Mouse (Mus musculus) olfactory bulb, adult 2 months (tissue): ENCODE data around the gene Pacrg. TPM values are rescaled to one million over a fixed set of nuclear protein-coding genes. Genes with fewer than 3 reads are reported as not detected.

ENCODE experiments used
- H3K27ac ChIP-seq: fragments of 200-500 bp; 2 replicates; pipeline ENCODE4 v1.5.1; 2012; ENCODE audit warnings: low read depth, low read length; ENCODE audit not compliant: insufficient read depth
- H3K4me1 ChIP-seq: fragments of 200-500 bp; 2 replicates; pipeline ENCODE4 v1.6.1; 2012; ENCODE audit warnings: low read length; ENCODE audit not compliant: control insufficient read depth, insufficient read depth
- H3K4me3 ChIP-seq: fragments of 200-500 bp; 2 replicates; pipeline ENCODE4 v1.5.1; 2012; ENCODE audit warnings: mild to moderate bottlenecking, low read depth, low read length, moderate library complexity; ENCODE audit not compliant: insufficient read depth
- CTCF ChIP-seq: fragments of 200-500 bp; IDR thresholded peaks from 2 replicates; pipeline ENCODE4 v1.5.1; 2012; ENCODE audit warnings: low read depth, mild to moderate bottlenecking, low read length, moderate library complexity; ENCODE audit not compliant: insufficient read depth
- POLR2A ChIP-seq: fragments of 200-500 bp; IDR thresholded peaks from 2 replicates; pipeline ENCODE4 v1.6.1; 2012; ENCODE audit warnings: mild to moderate bottlenecking, low read depth, low read length, moderate library complexity; ENCODE audit not compliant: insufficient read depth
- WGBS: fragments of 180-500 bp; shearing (Covaris S2); methylation state at CpG from one replicate; pipeline ENCODE4 v1.1.7; 2018; 5-methylcytosine and 5-hydroxymethylcytosine counted together
- polyA plus RNA-seq: library from polyadenylated mRNA; stranded (reverse); fragments of >200 nt; gene quantifications from 2 replicates; pipeline ENCODE4 v1.2.4, GENCODE M21; 2012; ENCODE audit warnings: low replicate concordance; ENCODE audit not compliant: missing spikeins, insufficient read depth, insufficient read length

Pacrg gene
- polyA plus RNA-seq, 1 experiment = not detected

DNA sequence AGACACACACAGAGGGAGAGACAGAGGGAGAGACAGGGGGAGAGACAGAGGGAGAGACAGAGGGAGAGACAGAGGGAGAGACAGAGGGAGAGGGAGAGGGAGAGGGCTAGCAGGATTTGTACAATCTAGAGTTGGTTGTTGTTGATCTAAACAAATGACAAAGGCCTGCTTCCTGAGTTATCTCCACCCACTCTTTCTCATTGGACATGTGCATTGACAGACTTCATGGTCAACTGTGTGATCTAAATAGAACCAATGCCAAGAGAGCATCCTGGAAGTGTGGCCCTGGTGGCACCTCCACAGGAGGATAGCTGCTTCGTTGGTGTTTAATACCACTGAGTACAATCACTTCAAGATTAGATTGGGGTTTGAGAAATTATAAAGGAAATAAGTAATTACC, 359.0 kb downstream of the Pacrg start:
- Histone ChIP-seq H3K27ac (no peak overlapping the region; the same call in 1 of the 2 replicates), H3K4me3 (no peak overlapping the region), H3K4me1 (peaks cover 24% of the 10 kb centered on the region)
- WGBS = 58% methylated on average over 1 of the region's 1 CpGs
- TF ChIP-seq POLR2A (no peak), CTCF (no peak)

DNA sequence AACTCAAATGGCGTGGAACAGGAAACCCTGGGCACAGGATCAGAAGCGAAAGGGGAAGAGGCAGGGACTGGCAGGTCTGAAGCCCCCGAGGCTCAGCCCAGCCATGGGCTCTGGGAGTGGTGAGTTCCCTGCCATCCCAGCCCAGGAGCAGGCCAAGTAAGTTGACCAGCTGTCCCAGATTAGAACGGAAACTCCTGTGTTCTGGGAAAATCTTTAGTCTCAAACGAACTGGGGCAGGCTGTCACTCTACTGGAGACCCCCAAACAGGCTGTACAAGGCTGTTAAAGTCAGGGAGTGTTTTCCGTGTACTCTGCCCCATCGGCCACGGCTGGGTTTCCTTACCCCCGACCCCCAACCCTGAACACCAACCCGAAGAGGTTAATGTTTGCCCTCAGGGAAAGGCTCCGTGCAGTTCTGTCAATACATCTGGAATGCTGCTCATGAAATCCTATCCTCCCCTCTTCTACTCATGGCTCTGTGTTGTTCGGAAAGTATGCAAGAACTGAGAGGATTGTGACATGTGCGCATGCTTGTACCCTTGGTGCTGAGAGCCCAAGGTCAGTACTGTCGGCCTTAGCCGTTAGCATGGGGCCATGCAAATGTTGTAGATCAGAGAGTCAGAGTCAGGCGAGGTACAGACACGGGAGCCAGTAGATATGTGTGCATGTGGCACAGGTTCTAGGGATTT, 360.9 kb downstream of the Pacrg start:
- Histone ChIP-seq H3K4me3 (no peak overlapping the region), H3K27ac (no peak overlapping the region), H3K4me1 (peaks cover 17% of the 10 kb centered on the region)
- WGBS = 82% methylated on average over 17 of the region's 17 CpGs
- no peak for TF ChIP-seq POLR2A
- no peak for TF ChIP-seq CTCF

DNA sequence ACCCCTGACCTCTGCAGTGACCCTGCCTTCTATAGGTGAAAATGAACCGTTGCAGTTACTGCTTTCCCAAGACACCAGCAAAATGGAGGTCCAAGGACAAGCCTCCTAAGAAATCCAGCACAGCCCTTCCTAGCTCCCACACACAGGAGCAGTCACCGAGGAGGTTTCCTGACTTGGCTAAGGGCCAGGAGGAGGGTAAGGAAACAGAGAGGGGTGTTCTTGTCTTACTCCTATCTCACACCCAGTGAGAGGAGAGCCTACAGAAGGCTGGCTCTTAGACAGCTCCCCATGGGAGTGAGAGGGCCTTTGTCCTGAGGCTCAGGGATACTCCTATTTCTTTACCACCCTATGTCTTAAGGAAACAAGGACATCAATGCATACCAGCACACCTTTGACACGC, 361.7 kb downstream of the Pacrg start:
- H3K27ac ChIP-seq = no peak overlapping the region
- TF ChIP-seq POLR2A (no peak), CTCF (no peak)
- 60% methylated on average over 3 of the region's 3 CpGs for WGBS
- peaks cover 15% of the 10 kb centered on the region for H3K4me1 ChIP-seq
- no peak overlapping the region for H3K4me3 ChIP-seq

DNA sequence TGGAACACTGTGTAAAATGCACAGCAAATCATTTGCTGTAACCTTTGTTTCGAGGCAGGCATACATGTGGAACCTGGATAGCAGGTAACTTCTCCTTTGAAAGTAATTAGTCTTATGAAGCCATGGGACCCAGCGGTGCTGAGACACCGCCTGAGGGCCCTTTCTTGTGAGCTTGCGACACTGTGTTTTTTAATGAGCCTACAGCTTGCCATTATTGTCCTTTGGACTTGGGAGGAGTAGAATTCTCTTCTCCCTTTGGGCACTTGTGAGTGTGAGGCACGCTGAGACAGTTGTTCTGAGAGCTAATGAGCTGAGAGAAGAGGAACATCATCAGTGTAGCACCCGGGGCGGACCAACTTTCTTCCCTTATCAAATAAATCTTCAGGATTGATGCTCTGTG, 363.3 kb downstream of the Pacrg start:
- no peak overlapping the region for H3K4me3 ChIP-seq
- peaks cover 15% of the 10 kb centered on the region for H3K4me1 ChIP-seq
- TF ChIP-seq CTCF = no peak
- no peak for TF ChIP-seq POLR2A
- 87% methylated on average over 7 of the region's 7 CpGs for WGBS
- H3K27ac ChIP-seq = no peak overlapping the region

DNA sequence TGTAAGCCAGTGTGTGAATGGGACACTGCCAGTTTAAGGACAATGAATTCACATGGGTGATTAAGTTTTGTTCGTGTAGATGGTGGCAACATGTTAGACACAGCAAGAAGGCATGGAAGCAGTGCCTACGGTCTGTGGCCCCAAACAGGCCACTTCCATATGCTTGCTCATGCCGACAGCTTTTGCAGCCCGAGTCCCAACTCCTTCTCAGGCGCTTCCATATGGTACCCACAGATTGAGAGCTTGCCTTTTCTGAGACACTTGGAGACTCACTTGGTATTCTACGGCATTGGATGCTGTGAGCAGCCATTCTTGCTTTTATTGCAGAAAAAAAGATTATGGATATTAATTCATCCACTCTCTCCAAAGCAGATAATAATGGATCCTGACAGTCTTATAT, 365.1 kb downstream of the Pacrg start:
- Histone ChIP-seq H3K4me3 (no peak overlapping the region), H3K27ac (no peak overlapping the region), H3K4me1 (peaks cover 11% of the 10 kb centered on the region)
- TF ChIP-seq CTCF (no peak), POLR2A (no peak)
- WGBS = 95% methylated on average over 6 of the region's 6 CpGs

DNA sequence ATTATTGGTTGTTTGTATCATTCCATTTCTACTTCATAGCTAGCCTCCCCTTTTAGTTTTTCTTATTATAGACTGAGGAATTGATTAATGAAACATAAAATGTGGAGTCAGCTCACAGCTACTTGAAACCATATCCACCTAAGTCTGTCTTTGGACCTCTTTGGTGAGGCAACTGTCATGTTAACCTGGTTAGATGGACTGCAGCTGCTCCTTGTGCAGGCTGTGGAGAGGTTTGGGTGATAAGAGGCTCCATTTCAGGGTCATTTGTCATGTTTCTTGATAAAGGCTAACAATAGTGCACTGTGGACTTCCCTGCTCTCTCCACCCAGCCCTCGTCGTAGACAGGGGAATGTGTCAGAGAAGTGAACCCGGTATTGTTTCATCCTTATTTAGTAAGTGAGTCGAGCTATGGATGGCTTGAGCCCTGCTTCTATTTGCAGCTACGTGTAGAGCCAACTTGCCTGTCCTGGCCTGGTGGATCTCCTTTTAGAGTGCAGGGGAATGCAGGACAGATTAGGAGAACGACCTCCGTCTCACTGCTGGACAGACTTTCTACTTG, 366.2 kb downstream of the Pacrg start:
- 64% methylated on average over 7 of the region's 7 CpGs for WGBS
- Histone ChIP-seq H3K4me1 (peaks cover 6% of the 10 kb centered on the region), H3K27ac (no peak overlapping the region), H3K4me3 (no peak overlapping the region)
- TF ChIP-seq POLR2A (no peak), CTCF (no peak)

DNA sequence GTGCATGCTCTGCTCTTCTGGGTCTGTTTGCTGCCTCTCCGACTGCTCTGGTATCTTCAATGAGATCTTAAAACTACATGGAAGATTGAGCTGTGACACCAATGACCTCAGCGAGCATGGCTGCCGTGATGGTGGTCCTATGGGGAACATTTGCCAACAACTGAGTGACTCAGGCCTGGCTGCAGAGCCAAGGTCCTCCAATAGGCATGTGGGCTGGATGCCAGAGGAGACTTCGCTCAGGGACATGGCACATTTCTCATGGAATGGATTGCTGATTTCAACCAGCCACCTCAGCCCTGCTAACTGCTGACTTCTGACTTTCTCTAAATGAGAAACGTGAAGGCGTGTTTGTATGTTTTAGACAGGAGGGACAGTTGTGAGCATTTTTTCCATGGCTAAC, 366.9 kb downstream of the Pacrg start:
- TF ChIP-seq POLR2A = no peak
- TF ChIP-seq CTCF = no peak
- Histone ChIP-seq H3K27ac (no peak overlapping the region), H3K4me1 (peaks cover 2% of the 10 kb centered on the region), H3K4me3 (no peak overlapping the region)
- 84% methylated on average over 6 of the region's 6 CpGs for WGBS

DNA sequence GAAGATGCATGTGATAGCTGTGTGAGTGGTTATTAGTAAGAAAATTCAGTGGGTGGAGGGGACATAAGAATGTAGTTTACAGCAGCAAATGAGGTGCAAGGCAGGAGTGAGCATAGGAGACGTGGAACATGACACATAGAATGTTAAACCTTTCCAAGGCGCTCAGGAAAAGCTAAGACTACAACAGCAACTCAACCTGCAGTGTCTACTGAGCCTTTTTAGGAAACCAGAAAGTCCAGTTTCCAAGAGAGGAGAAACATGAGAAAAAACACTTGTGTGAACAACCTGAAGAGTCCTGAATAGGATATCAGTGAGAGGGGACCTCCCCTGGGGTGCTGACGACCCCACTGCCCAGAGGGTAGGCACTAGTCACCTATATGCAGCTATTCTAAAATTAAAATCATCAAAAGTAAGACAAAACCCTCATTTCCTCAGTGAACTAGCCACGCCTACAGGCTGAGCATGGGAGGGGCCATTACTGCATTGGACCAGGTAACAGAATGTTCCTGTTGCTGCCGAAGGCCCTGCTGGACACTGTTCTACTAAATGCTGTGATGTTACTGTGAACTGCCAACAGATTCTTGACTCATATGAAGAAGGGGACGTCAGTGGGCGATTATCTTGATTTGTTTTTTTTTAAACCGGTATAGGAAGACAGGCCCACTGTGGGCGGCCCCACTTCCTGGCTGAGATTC, 370.1 kb downstream of the Pacrg start:
- WGBS = 92% methylated on average over 9 of the region's 9 CpGs
- Histone ChIP-seq H3K4me3 (no peak overlapping the region), H3K27ac (no peak overlapping the region), H3K4me1 (0 out of 2 replicates have a peak, but pooled peaks cover 3% of the 10 kb centered on the region)
- no peak for TF ChIP-seq CTCF
- no peak for TF ChIP-seq POLR2A

DNA sequence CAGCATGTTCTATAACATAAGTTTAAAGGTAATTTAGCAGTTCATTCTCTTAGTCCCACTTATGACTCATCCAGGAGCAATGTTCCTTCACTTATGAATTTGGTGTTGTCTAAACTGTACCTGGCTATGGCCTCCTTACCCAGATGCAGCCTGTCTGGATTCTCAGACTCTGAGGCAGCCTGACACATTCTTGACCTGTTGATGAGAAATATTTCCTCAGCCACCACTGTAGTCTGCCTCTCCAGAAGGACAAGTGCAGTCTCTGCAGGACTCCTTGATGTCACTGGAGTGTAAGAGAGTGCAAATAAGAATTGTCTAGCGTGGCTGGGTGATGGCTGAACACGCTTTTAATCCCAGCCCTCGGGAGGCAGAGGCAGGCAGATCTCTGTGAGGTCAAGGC, 373.0 kb downstream of the Pacrg start:
- 0 out of 2 replicates have a peak, but pooled peaks cover 8% of the 10 kb centered on the region for H3K4me1 ChIP-seq
- 93% methylated on average over 3 of the region's 3 CpGs for WGBS
- H3K4me3 ChIP-seq = no peak overlapping the region
- no peak for TF ChIP-seq POLR2A
- TF ChIP-seq CTCF = no peak
- H3K27ac ChIP-seq = no peak overlapping the region
